Mouse (Mus musculus) testis, postnatal 10 days (tissue): Measurements from ENCODE around the gene Gpr155.

Experiments used
- DNase-seq: peaks from one replicate; pipeline ENCODE4 v3.0.0; 2021; ENCODE audit warnings: low spot score

Gene Gpr155

GRCm38 (mm10) chr2:73386356-73387046 is at the start of gene Gpr155:
Gene Gpr155 (minus strand): TSS chr2:73386572.
- peak; percentile 100 for DNase-seq

GRCm38 (mm10) chr2:73435847-73436246 is 49.5 kb upstream of the Gpr155 start:
- DNase-seq: no peak

GRCm38 (mm10) chr2:73431959-73432396 is 45.6 kb upstream of the Gpr155 start:
- peak; percentile 49 for DNase-seq

GRCm38 (mm10) chr2:73428803-73429468 is 42.6 kb upstream of the Gpr155 start:
- no peak for DNase-seq

GRCm38 (mm10) chr2:73427293-73427692 is 40.9 kb upstream of the Gpr155 start:
- peak; percentile 57 for DNase-seq

GRCm38 (mm10) chr2:73425822-73426221 is 39.5 kb upstream of the Gpr155 start:
- no peak for DNase-seq

GRCm38 (mm10) chr2:73419730-73420129 is 33.4 kb upstream of the Gpr155 start:
- no peak for DNase-seq

- peak; percentile 59 for DNase-seq
Observed at GRCm38 (mm10) chr2:73419285-73419684, 32.9 kb upstream of the Gpr155 start.

- DNase-seq: no peak
Observed at GRCm38 (mm10) chr2:73415892-73416291, 29.5 kb upstream of the Gpr155 start.

- no peak for DNase-seq
Observed at GRCm38 (mm10) chr2:73410076-73410475, 23.7 kb upstream of the Gpr155 start.

GRCm38 (mm10) chr2:73407662-73408061 is 21.3 kb upstream of the Gpr155 start:
- DNase-seq: no peak

GRCm38 (mm10) chr2:73406336-73406915 is 20.1 kb upstream of the Gpr155 start:
- DNase-seq: no peak

- no peak for DNase-seq
Observed at GRCm38 (mm10) chr2:73404980-73405379, 18.6 kb upstream of the Gpr155 start.

GRCm38 (mm10) chr2:73404442-73404841 is 18.1 kb upstream of the Gpr155 start:
- DNase-seq: no peak

- DNase-seq: no peak
Observed at GRCm38 (mm10) chr2:73403385-73404013, 17.1 kb upstream of the Gpr155 start.

GRCm38 (mm10) chr2:73401689-73402088 is 15.3 kb upstream of the Gpr155 start:
- no peak for DNase-seq

GRCm38 (mm10) chr2:73397476-73397875 is 11.1 kb upstream of the Gpr155 start:
- no peak for DNase-seq

GRCm38 (mm10) chr2:73396828-73397325 is 10.5 kb upstream of the Gpr155 start:
- DNase-seq: no peak

GRCm38 (mm10) chr2:73395516-73395915 is 9.1 kb upstream of the Gpr155 start:
- DNase-seq: no peak

GRCm38 (mm10) chr2:73394476-73394875 is 8.1 kb upstream of the Gpr155 start:
- no peak for DNase-seq

- no peak for DNase-seq
Observed at GRCm38 (mm10) chr2:73392772-73393171, 6.4 kb upstream of the Gpr155 start.

- no peak for DNase-seq
Observed at GRCm38 (mm10) chr2:73389951-73390350, 3.6 kb upstream of the Gpr155 start.

GRCm38 (mm10) chr2:73387806-73388205 is 1.4 kb upstream of the Gpr155 start:
- DNase-seq: no peak
